Mouse (Mus musculus) C2C12 (cell line): ENCODE results near the gene Gtf3c1. TPM values are rescaled to one million over a fixed set of nuclear protein-coding genes. Genes with fewer than 3 reads are reported as not detected.
A peak's percentile ranks its signal among the peaks of the same experiment; 100 is the strongest.

Source experiments
- H3K27me3 ChIP-seq: one replicate; pipeline ENCODE4 v1.6.1; 2011; ENCODE audit not compliant: control insufficient read depth, insufficient read depth, insufficient read length
- H3K36me3 ChIP-seq: one replicate; pipeline ENCODE4 v1.6.1; 2011; ENCODE audit not compliant: control insufficient read depth, insufficient read depth
- H3K4me3 ChIP-seq: one replicate; pipeline ENCODE4 v1.5.1; 2011; ENCODE audit warnings: mild to moderate bottlenecking, control low read depth; ENCODE audit not compliant: poor library complexity, insufficient read depth, severe bottlenecking
- H3K79me2 ChIP-seq: one replicate; pipeline ENCODE4 v1.6.1; 2011; ENCODE audit not compliant: control insufficient read depth, insufficient read depth
- H3K79me3 ChIP-seq: one replicate; pipeline ENCODE4 v1.6.1; 2011; ENCODE audit warnings: low read depth, control low read depth
- H3ac ChIP-seq: one replicate; pipeline ENCODE3; 2011; ENCODE audit warnings: low read depth; ENCODE audit not compliant: control insufficient read depth, insufficient read length
- CEBPB ChIP-seq: IDR thresholded peaks from one replicate; pipeline ENCODE4 v1.6.1; 2011; ENCODE audit warnings: low read depth, mild to moderate bottlenecking, control low read depth, moderate library complexity
- CTCF ChIP-seq: IDR thresholded peaks from one replicate; pipeline ENCODE4 v1.5.1; 2011; ENCODE audit not compliant: control insufficient read depth, insufficient read depth, insufficient read length
- FOSL1 ChIP-seq: IDR thresholded peaks from one replicate; pipeline ENCODE4 v1.8.0; 2011; ENCODE audit warnings: mild to moderate bottlenecking, low read length; ENCODE audit not compliant: poor library complexity, insufficient read depth, severe bottlenecking
- MAX ChIP-seq: IDR thresholded peaks from one replicate; pipeline ENCODE4 v1.6.1; 2011; ENCODE audit warnings: mild to moderate bottlenecking, control low read depth
- MYOD1 ChIP-seq: IDR thresholded peaks from one replicate; pipeline ENCODE4 v1.6.1; 2011; ENCODE audit warnings: low read depth; ENCODE audit not compliant: control insufficient read depth, insufficient read length
- MYOG ChIP-seq: IDR thresholded peaks from one replicate; pipeline ENCODE4 v1.6.1; 2011; ENCODE audit not compliant: control insufficient read depth, insufficient read length; ENCODE audit errors: extremely low read depth
- USF1 ChIP-seq: IDR thresholded peaks from one replicate; pipeline ENCODE4 v1.6.1; 2011; ENCODE audit warnings: low read depth, mild to moderate bottlenecking, control low read depth, moderate library complexity
- long read RNA-seq, 2 experiments: library from polyadenylated mRNA; unstranded; transcript quantifications; one replicate each; pipeline ENCODE4 v2.0.0; 2019 to 2020
- polyA plus RNA-seq: library from polyadenylated mRNA; unstranded; fragments of >200 nt; fragmentation: generic; extraction: Trizol; gene quantifications from one replicate; pipeline ENCODE4 v1.2.1, GENCODE M21; 2012; ENCODE audit warnings: missing spikeins

Gene Gtf3c1
- 37.1 TPM for polyA plus RNA-seq
- long read RNA-seq, experiment 1, partial matches to known transcripts = 7 of 7 reads
- long read RNA-seq, experiment 1, other reads (novel, unspliced or antisense) = 0 of 7 reads
- long read RNA-seq, experiment 2, full-length matches to known transcripts = 35 of 56 reads
- long read RNA-seq, experiment 2, partial matches to known transcripts = 18 of 56 reads
- long read RNA-seq, experiment 2, other reads (novel, unspliced or antisense) = 3 of 56 reads

DNA sequence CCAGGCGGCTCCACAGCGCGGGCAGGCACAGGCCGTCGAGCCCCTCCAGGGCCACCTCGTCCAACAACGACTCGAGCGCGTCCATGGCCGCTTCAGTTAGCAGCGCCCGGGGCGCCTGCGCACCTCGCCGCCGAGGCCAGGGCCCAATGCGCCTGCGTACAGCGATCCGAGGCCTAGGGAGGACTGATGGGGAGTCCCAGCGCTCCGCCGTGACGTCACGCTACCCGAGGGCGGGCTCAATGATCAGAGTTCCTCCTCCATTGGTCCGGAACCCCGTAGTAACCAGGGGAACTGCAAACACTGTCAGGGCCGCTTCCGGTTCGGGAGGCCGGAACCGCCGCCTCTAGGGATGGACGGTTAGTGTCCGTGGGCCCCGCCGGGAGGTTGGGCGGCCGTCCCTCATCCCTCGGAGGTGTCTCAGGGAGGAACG lies at the start of gene Gtf3c1, which contains the start of gene D430042O09Rik:
Gene Gtf3c1 (minus strand): TSS at position 188 of the 430 bp plus-strand sequence.
Gene D430042O09Rik (plus strand): TSS at position 296 of the 430 bp plus-strand sequence.
- H3K36me3 ChIP-seq = peaks cover 16% of the 10 kb centered on the region
- TF ChIP-seq FOSL1 (no peak), CTCF (no peak)
- peak within 1 kb of the TSS; percentile 90 for H3ac ChIP-seq
- H3K79me2 ChIP-seq = peaks cover 55% of the 10 kb centered on the region
- peak within 1 kb of the TSS; percentile 79 for H3K4me3 ChIP-seq
- H3K79me3 ChIP-seq = peaks cover 36% of the 10 kb centered on the region
- no peaks in the 10 kb centered on the region for H3K27me3 ChIP-seq

DNA sequence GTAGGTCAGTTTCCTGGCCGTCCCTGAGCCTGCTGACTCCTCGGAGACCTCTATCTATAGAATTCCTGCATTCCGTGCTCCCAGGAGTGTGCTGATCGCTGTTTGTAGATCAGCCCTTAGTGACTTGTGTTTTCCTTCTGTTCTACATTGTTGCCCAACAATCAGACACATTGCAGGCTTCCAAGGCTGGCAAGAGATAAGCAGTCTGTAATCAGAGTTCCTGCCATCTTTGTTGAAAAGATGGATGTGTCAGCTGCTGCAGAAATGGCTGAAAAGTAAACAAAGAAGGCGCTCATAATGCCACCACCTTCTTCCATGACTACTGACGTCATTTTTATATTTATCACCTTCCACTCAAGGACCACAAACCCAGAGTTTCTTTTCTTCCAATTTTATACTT lies 49.2 kb upstream of the Gtf3c1 start:
- no peaks in the 10 kb centered on the region for H3K79me2 ChIP-seq
- no peaks in the 10 kb centered on the region for H3K79me3 ChIP-seq
- no peaks in the 10 kb centered on the region for H3K27me3 ChIP-seq
- no peak overlapping the region for H3ac ChIP-seq
- H3K4me3 ChIP-seq = no peak overlapping the region
- TF ChIP-seq CTCF (no peak), MYOD1 (no peak), CEBPB (no peak), MAX (no peak), FOSL1 (no peak), USF1 (no peak)
- H3K36me3 ChIP-seq = no peaks in the 10 kb centered on the region

DNA sequence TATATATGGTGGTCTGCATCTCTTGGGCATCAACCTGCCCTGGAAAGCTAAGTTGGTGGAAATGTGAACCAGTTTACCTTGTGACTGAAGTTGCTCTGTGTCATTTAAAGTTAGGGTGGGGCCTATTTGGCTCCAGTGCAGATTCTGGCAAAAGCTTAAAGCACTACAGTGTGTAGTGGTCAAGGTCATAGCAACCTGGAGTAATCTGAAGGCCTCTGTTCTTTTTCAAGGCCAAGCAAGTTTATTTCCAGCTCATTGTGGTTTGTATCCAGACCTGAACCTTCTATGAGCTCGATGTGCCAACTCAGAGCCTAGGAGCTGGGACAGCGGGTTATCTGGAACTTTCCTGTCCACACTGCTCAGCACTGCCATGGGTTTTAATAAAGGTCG lies 45.7 kb upstream of the Gtf3c1 start:
- no peak overlapping the region for H3ac ChIP-seq
- no peak for TF ChIP-seq FOSL1
- no peak for TF ChIP-seq MYOG
- no peak for TF ChIP-seq MAX
- TF ChIP-seq CTCF = no peak
- no peak for TF ChIP-seq MYOD1
- no peak for TF ChIP-seq CEBPB
- no peak for TF ChIP-seq USF1
- H3K79me3 ChIP-seq = no peaks in the 10 kb centered on the region
- no peaks in the 10 kb centered on the region for H3K36me3 ChIP-seq
- no peaks in the 10 kb centered on the region for H3K79me2 ChIP-seq
- H3K4me3 ChIP-seq = no peak overlapping the region
- no peaks in the 10 kb centered on the region for H3K27me3 ChIP-seq

DNA sequence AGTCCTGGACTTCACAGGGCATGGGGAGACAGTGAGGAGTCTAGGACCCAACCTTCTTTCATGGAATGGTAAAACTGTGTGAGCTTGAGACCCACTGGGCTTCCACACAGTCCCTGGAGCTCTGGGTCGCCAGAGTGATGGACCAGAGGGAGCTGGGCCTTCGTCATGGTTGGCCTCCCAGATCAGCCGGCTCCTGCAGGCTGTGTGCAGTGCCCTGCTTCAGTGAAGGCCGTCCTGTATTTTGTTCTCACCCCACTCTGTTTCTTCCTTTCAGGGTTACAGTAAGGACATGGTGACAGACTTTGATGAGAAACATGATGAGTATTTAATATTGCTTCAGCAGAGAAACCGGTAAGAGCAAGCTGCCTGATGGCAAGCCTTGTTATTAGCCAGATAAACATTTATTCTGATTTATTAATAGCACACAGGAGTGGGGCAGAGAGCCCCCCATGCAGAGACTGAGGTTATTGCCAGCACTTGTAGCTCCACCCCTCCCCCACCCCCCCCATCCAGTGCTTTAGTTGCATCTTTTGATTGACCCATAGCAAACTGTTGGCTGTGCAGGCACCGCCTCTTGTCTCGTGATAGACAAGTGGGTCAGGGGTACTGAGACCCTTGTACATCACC lies 45.2 kb upstream of the Gtf3c1 start:
- Histone ChIP-seq H3K79me3 (no peaks in the 10 kb centered on the region), H3K36me3 (no peaks in the 10 kb centered on the region), H3K4me3 (no peak overlapping the region), H3ac (no peak overlapping the region), H3K27me3 (no peaks in the 10 kb centered on the region), H3K79me2 (no peaks in the 10 kb centered on the region)
- TF ChIP-seq MYOD1 (no peak), FOSL1 (no peak), MYOG (no peak), CEBPB (no peak), USF1 (no peak), CTCF (no peak), MAX (no peak)

DNA sequence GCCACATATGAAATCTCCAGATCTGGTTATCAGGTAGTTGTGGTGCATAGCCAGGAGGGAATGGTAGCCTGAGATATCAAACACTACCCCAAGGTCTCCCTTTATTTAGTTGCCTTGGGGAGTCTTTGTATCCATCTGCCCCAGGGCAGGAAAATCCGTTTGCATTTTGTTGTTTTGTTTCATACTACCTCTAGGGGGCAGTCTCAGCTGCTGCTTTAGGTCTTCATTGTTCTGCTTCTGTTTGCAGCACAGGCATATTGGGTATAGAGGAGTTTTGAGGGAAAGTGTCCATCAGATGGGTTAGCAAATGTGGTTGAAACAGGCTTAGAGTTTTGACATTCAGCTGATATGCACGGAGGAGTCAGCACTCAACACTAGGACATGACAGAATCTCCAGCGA lies 40.6 kb upstream of the Gtf3c1 start:
- Histone ChIP-seq H3K79me3 (no peaks in the 10 kb centered on the region), H3K79me2 (no peaks in the 10 kb centered on the region), H3K4me3 (no peak overlapping the region), H3K27me3 (no peaks in the 10 kb centered on the region), H3K36me3 (no peaks in the 10 kb centered on the region), H3ac (no peak overlapping the region)
- TF ChIP-seq MAX = no peak
- no peak for TF ChIP-seq USF1
- TF ChIP-seq CTCF = no peak
- no peak for TF ChIP-seq FOSL1
- TF ChIP-seq MYOD1 = no peak
- no peak for TF ChIP-seq CEBPB
- TF ChIP-seq MYOG = no peak

DNA sequence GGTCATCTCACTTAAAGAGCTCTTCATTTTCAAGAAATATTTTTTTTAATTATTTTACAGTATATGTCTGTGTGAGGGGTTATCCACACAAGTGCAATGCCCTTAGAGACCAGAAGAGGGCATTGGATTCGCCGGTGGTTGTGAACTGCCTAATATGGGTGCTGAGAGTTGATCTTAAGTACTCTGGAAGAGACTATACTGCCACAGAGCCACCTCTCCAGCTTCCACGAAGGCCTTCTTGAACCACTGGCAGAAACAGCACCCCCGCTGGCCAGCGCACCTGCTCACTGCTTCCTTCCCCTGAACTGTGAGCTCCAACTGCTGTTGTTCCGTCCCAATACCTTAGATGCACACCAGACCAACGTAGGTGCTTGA lies 39.7 kb upstream of the Gtf3c1 start:
- no peaks in the 10 kb centered on the region for H3K79me2 ChIP-seq
- no peak overlapping the region for H3ac ChIP-seq
- H3K4me3 ChIP-seq = no peak overlapping the region
- no peaks in the 10 kb centered on the region for H3K79me3 ChIP-seq
- TF ChIP-seq USF1 (no peak), FOSL1 (no peak), CEBPB (no peak), MYOD1 (no peak), CTCF (no peak), MYOG (no peak), MAX (no peak)
- H3K27me3 ChIP-seq = no peaks in the 10 kb centered on the region
- no peaks in the 10 kb centered on the region for H3K36me3 ChIP-seq
